Mouse (Mus musculus): ENCODE data around the gene 1700093K21Rik. TPM values are rescaled to one million over a fixed set of nuclear protein-coding genes. Genes with fewer than 3 reads are reported as not detected.

The 1700093K21Rik gene
- polyA plus RNA-seq, 2 experiments, result 0.26 to 0.60 TPM

DNA sequence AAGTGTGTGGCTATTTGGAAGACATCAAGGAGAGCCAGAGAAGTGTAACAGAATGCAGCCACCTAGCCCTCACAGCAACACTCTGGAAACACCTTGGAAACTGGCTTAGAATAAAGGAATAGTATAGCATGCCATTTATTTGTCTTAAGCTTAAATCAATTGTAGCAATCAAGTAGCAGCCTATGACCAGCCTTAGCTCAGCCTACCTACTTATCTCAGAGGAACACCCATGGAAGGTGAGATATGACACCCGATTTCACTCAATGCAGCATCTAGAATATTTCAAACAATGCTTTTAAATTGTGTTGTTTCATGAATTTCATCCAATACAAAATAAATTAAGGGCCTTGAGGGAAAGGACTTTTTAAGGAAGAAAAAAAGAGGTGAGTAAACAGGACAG, 31.0 kb downstream of the 1700093K21Rik start:
- Histone ChIP-seq H3K4me1 (ENCODE audit: control insufficient read depth, insufficient read depth, low read length) (no peaks in the 10 kb centered on the region), H3K9ac (ENCODE audit: low read depth, low read length, severe bottlenecking) (no peak overlapping the region), H3K27ac (replicated peaks; ENCODE audit: low read depth, low read length) (no peak overlapping the region), H3K27me3 (ENCODE audit: control insufficient read depth, insufficient read depth, low read length) (no peaks in the 10 kb centered on the region), H3K4me2 (replicated peaks; ENCODE audit: low read depth, low read length, severe bottlenecking) (no peak overlapping the region), H3K9me3 (ENCODE audit: control insufficient read depth, low read length) (no peaks in the 10 kb centered on the region), H3K36me3 (ENCODE audit: control insufficient read depth, insufficient read depth, low read length) (peaks cover 93% of the 10 kb centered on the region), H3K4me3 (replicated peaks; ENCODE audit: low read length) (no peak overlapping the region)
- DNase-seq (ENCODE audit: low spot score) (no peak), ATAC-seq (ENCODE audit: low FRiP score, low read depth) (no peak)
- 91% methylated on average over 1 of the region's 1 CpGs for WGBS
- TF ChIP-seq POLR2A (IDR thresholded peaks at IDR 0.05; ENCODE audit: borderline replicate concordance, extremely low read depth, insufficient read depth, insufficient read length), result no peak

Small RNA genes within 50 kb of the gene (microRNA-seq; reads per million reads assigned to microRNA genes)
- not detected for gene Gm47279

Other genes starting within 250 kb of the 1700093K21Rik start
- 36.7 and 37.4 TPM in 2 replicates for gene Usp34, start 214.3 kb downstream of the 1700093K21Rik start, polyA plus RNA-seq (2012; rRNA removed)
- gene Usp34, start 214.3 kb downstream of the 1700093K21Rik start, polyA plus RNA-seq (2014; fragmentation: Nextera tagmentation; extraction: Ambion mirVana), result 42.6 and 42.9 TPM in 2 replicates
- gene Ahsa2, start 23.1 kb downstream of the 1700093K21Rik start, polyA plus RNA-seq (2012; rRNA removed), result 52.1 and 73.2 TPM in 2 replicates
- 77.9 and 83.8 TPM in 2 replicates for gene Ahsa2, start 23.1 kb downstream of the 1700093K21Rik start, polyA plus RNA-seq (2014; fragmentation: Nextera tagmentation; extraction: Ambion mirVana)
- 8.6 and 10.6 TPM in 2 replicates for gene 0610010F05Rik, start 112.5 kb upstream of the 1700093K21Rik start, polyA plus RNA-seq (2012; rRNA removed)
- gene 0610010F05Rik, start 112.5 kb upstream of the 1700093K21Rik start, polyA plus RNA-seq (2014; fragmentation: Nextera tagmentation; extraction: Ambion mirVana), result 22.1 and 22.4 TPM in 2 replicates
- 12.2 and 14.4 TPM in 2 replicates for gene Pus10, start 144.5 kb upstream of the 1700093K21Rik start, polyA plus RNA-seq (2012; rRNA removed)
- 23.5 and 23.8 TPM in 2 replicates for gene Pus10, start 144.5 kb upstream of the 1700093K21Rik start, polyA plus RNA-seq (2014; fragmentation: Nextera tagmentation; extraction: Ambion mirVana)
- gene Pex13, start 144.8 kb upstream of the 1700093K21Rik start, polyA plus RNA-seq (2012; rRNA removed), result 13.0 and 15.2 TPM in 2 replicates
- gene Pex13, start 144.8 kb upstream of the 1700093K21Rik start, polyA plus RNA-seq (2014; fragmentation: Nextera tagmentation; extraction: Ambion mirVana), result 36.3 and 44.4 TPM in 2 replicates
- 2.1 and 2.5 TPM in 2 replicates for gene Rel, start 249.8 kb upstream of the 1700093K21Rik start, polyA plus RNA-seq (2012; rRNA removed)
- 1.7 and 1.8 TPM in 2 replicates for gene Rel, start 249.8 kb upstream of the 1700093K21Rik start, polyA plus RNA-seq (2014; fragmentation: Nextera tagmentation; extraction: Ambion mirVana)

Data from limb, embryonic 14.5 days (tissue).